Mouse (Mus musculus) midbrain, embryonic 13.5 days (tissue): Measurements from ENCODE around the gene Olfm3. TPM values are rescaled to one million over a fixed set of nuclear protein-coding genes. Genes with fewer than 3 reads are reported as not detected.
A peak's percentile ranks its signal among the peaks of the same experiment; 100 is the strongest.

ENCODE experiments used
- ATAC-seq: fragments of 200-750 bp; cut with Nextera tagmentation; 2 replicates; pipeline ENCODE4 v1.8.0; 2017; ENCODE audit warnings: mild to moderate bottlenecking, moderate TSS enrichment, moderate library complexity
- H3K27ac ChIP-seq: fragments of 300-500 bp; sonication (generic); 2 replicates; pipeline ENCODE4 v1.5.1; 2015; ENCODE audit warnings: inconsistent platforms, mild to moderate bottlenecking, moderate library complexity
- H3K27me3 ChIP-seq: fragments of 300-500 bp; sonication (generic); 2 replicates; pipeline ENCODE4 v1.6.1; 2015; ENCODE audit warnings: mild to moderate bottlenecking, inconsistent platforms
- H3K36me3 ChIP-seq: fragments of 300-500 bp; sonication (generic); 2 replicates; pipeline ENCODE4 v1.6.1; 2015; ENCODE audit warnings: mild to moderate bottlenecking, inconsistent platforms
- H3K4me1 ChIP-seq: fragments of 300-500 bp; sonication (generic); replicated peaks from 2 replicates; pipeline ENCODE4 v1.6.1; 2015; ENCODE audit warnings: inconsistent platforms
- H3K4me2 ChIP-seq: fragments of 300-500 bp; sonication (generic); replicated peaks from 2 replicates; pipeline ENCODE4 v1.6.1; 2015; ENCODE audit warnings: moderate library complexity, mild to moderate bottlenecking, inconsistent platforms
- H3K4me3 ChIP-seq: fragments of 300-500 bp; sonication (generic); replicated peaks from 2 replicates; pipeline ENCODE4 v1.5.1; 2015; ENCODE audit warnings: mild to moderate bottlenecking, inconsistent platforms
- H3K9ac ChIP-seq: fragments of 300-500 bp; sonication (generic); replicated peaks from 2 replicates; pipeline ENCODE4 v1.6.1; 2015; ENCODE audit warnings: mild to moderate bottlenecking, inconsistent platforms
- H3K9me3 ChIP-seq: fragments of 300-500 bp; sonication (generic); 2 replicates; pipeline ENCODE4 v1.6.1; 2016; ENCODE audit warnings: mild to moderate bottlenecking, inconsistent platforms
- WGBS: fragments of 180-500 bp; shearing (Covaris S2); methylation state at CpG from one replicate; pipeline ENCODE4 v1.1.7; 2015; 5-methylcytosine and 5-hydroxymethylcytosine counted together
- polyA plus RNA-seq: library from polyadenylated mRNA; unstranded; fragments of >200 nt; fragmentation: Nextera tagmentation; extraction: Ambion mirVana; gene quantifications from 2 replicates; pipeline ENCODE4 v1.2.1, GENCODE M21; 2015

Gene Olfm3
- polyA plus RNA-seq: 5.9 and 6.7 TPM in 2 replicates

DNA sequence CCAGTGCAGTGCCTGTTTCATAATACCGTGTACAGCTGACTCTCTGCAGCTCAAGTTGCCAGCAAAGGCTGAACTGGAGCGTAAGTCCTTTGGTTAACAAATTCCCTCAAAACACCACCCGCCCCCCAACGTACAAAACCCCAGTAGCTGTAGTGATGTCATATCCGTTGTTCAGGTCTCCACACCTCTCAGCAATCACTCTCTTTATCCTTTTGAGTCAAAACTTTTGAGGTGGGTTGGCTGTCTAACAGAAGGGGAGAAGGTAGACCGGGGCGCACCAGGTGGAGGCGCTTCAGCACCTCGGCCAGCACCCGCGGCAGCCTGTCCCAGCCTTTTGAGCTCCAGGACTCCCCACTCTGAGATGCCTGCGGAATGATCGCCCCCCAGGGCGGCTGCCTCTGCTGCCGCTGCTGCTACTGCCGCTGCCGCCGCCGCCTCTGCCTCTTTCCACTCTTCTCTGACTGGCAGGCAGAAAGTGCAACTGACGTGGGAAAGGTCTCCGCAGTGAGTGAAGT, at the start of gene Olfm3:
TSS of gene Olfm3 (plus strand) at position 155 of the 515 bp plus-strand sequence.
- H3K27ac ChIP-seq: peak within 1 kb of the TSS; percentile 63
- peak within 1 kb of the TSS; percentile 63 for H3K9ac ChIP-seq
- no peaks in the 10 kb centered on the region for H3K36me3 ChIP-seq
- peak; percentile 83 for ATAC-seq
- peak within 1 kb of the TSS; percentile 86 for H3K4me2 ChIP-seq
- WGBS: 3% methylated on average over 21 of the region's 21 CpGs
- peaks cover 6% of the 10 kb centered on the region; the same call in 1 of the 2 replicates for H3K4me1 ChIP-seq
- no peaks in the 10 kb centered on the region for H3K9me3 ChIP-seq
- no peaks in the 10 kb centered on the region for H3K27me3 ChIP-seq
- H3K4me3 ChIP-seq: peak within 1 kb of the TSS; percentile 50

DNA sequence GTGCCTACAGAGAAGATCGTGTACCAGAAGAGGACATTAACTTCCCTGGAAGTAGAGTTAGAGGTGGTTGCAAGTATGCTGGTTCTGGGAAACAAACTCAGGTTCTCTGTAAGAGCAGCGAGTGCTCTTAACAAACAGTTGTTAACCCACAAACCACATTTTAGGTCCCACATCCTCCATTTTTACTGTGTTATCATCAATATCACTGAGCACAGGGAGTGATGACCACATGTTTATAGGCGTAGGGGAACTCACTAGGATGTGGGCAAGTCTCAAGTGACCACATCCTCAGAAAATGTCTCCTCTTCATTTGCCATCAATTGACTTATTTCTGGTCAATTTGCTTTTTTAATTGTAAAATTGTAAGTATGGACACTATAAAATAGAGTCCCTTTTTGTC, 14.1 kb upstream of the Olfm3 start:
- no peak overlapping the region for H3K27ac ChIP-seq
- 87% methylated on average over 3 of the region's 3 CpGs for WGBS
- H3K27me3 ChIP-seq: no peaks in the 10 kb centered on the region

DNA sequence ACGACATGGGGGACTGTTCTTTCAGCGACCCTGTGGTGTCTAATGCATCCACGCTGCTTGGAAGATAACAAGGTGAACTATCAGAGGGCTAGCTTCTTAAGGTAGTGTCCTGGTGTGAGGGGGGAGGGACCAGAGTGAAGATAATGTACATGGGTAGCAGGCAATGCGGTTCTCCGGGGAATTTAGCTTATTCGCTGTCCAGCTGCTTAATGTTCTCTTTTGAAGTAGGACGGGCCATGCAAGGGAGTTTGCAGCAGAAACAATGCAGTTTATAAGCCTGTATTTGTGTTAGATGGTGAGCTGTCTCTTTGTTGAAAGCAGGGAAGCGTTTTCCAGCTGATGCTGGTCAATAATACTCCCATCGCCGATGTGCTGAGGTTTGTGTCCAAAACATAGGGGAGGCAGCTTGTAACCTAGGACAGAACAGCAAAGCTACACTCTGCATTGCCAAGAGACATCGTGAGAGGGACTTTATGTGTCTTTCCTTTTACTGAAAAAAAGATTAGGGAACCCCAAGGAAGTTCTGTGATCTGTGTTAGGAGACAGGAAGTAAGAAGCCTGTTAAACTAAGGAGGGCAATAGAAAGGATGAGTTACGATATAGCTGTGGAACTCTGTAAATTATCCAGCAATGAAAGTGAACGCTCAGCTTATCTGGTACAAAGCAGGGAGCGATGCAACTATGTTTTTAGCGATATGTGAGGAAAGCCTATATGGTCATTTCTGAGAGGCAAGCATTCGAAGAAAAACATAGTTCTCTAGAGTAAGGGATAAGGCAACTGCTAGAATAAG, 950 bp downstream of the Olfm3 start:
- Histone ChIP-seq H3K4me3 (peak overlapping the region; percentile 50), H3K9ac (peak overlapping the region; percentile 63), H3K4me1 (peaks cover 6% of the 10 kb centered on the region; the same call in 1 of the 2 replicates), H3K27me3 (no peaks in the 10 kb centered on the region), H3K27ac (peak overlapping the region; percentile 57; the same call in 1 of the 2 replicates), H3K36me3 (no peaks in the 10 kb centered on the region), H3K9me3 (no peaks in the 10 kb centered on the region), H3K4me2 (peak overlapping the region; percentile 86)
- WGBS: 16% methylated on average over 16 of the region's 16 CpGs
- ATAC-seq: peak; percentile 80

More for the DNA sequence above, 14.1 kb upstream of the Olfm3 start:
- Histone ChIP-seq H3K4me2 (no peak overlapping the region), H3K9ac (no peak overlapping the region), H3K4me1 (no peaks in the 10 kb centered on the region), H3K4me3 (no peak overlapping the region), H3K9me3 (no peaks in the 10 kb centered on the region), H3K36me3 (no peaks in the 10 kb centered on the region)
- no peak for ATAC-seq

DNA sequence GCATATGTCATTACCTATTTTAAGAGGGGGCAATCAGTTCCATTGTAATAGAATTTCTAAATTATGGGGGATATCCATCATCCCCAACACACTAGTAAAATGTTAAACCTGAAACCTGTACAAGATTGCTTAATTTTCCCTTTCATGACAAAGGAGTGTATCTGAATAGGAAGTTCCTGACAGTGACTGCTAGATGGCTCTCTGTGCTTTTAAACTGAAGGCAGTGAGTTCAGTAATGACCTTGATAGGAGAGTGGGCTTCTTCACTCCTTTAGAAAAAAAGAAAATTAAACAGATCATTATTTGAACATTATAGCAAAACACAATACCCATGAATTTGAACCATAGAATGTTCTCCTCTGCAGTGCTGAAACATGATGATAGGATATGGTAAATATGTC, 3.7 kb downstream of the Olfm3 start:
- H3K9ac ChIP-seq: no peak overlapping the region
- no peaks in the 10 kb centered on the region for H3K27me3 ChIP-seq
- no peak overlapping the region for H3K4me3 ChIP-seq
- no peaks in the 10 kb centered on the region for H3K36me3 ChIP-seq
- H3K4me2 ChIP-seq: no peak overlapping the region
- H3K9me3 ChIP-seq: no peaks in the 10 kb centered on the region
- peaks cover 6% of the 10 kb centered on the region; the same call in 1 of the 2 replicates for H3K4me1 ChIP-seq
- no peak overlapping the region for H3K27ac ChIP-seq
- ATAC-seq: no peak

GRCm38 (mm10) chr3:114908846-114909245, 5.0 kb downstream of the Olfm3 start:
- Histone ChIP-seq H3K4me1 (peaks cover 6% of the 10 kb centered on the region; the same call in 1 of the 2 replicates), H3K27me3 (no peaks in the 10 kb centered on the region), H3K9ac (no peak overlapping the region), H3K4me2 (no peak overlapping the region), H3K36me3 (no peaks in the 10 kb centered on the region), H3K4me3 (no peak overlapping the region), H3K27ac (no peak overlapping the region), H3K9me3 (no peaks in the 10 kb centered on the region)
- ATAC-seq: no peak
- 87% methylated on average over 3 of the region's 3 CpGs for WGBS

- no peak overlapping the region for H3K9ac ChIP-seq
- H3K9me3 ChIP-seq: no peaks in the 10 kb centered on the region
- WGBS: 93% methylated on average over 3 of the region's 3 CpGs
- no peaks in the 10 kb centered on the region for H3K4me1 ChIP-seq
- no peak for ATAC-seq
- no peaks in the 10 kb centered on the region for H3K27me3 ChIP-seq
- H3K27ac ChIP-seq: no peak overlapping the region
- no peak overlapping the region for H3K4me2 ChIP-seq
- H3K36me3 ChIP-seq: no peaks in the 10 kb centered on the region
- H3K4me3 ChIP-seq: no peak overlapping the region
These were observed 16.2 kb downstream of the Olfm3 start for GRCm38 (mm10) chr3:114920102-114920501.

- H3K9me3 ChIP-seq: no peaks in the 10 kb centered on the region
- ATAC-seq: no peak
- H3K4me3 ChIP-seq: no peak overlapping the region
- no peaks in the 10 kb centered on the region for H3K4me1 ChIP-seq
- no peaks in the 10 kb centered on the region for H3K27me3 ChIP-seq
- no peak overlapping the region for H3K9ac ChIP-seq
- H3K36me3 ChIP-seq: no peaks in the 10 kb centered on the region
- H3K27ac ChIP-seq: no peak overlapping the region
- 73% methylated on average over 4 of the region's 4 CpGs for WGBS
- no peak overlapping the region for H3K4me2 ChIP-seq
These were observed 25.7 kb downstream of the Olfm3 start for GRCm38 (mm10) chr3:114929605-114930004.

- Histone ChIP-seq H3K9ac (no peak overlapping the region), H3K4me3 (no peak overlapping the region), H3K36me3 (no peaks in the 10 kb centered on the region), H3K4me1 (no peaks in the 10 kb centered on the region), H3K9me3 (no peaks in the 10 kb centered on the region), H3K27me3 (no peaks in the 10 kb centered on the region), H3K4me2 (no peak overlapping the region), H3K27ac (no peak overlapping the region)
- WGBS: 82% methylated on average over 2 of the region's 2 CpGs
- no peak for ATAC-seq
These were observed 26.5 kb downstream of the Olfm3 start for GRCm38 (mm10) chr3:114930336-114930735.

GRCm38 (mm10) chr3:114930796-114931195, 26.9 kb downstream of the Olfm3 start:
- no peak overlapping the region for H3K27ac ChIP-seq
- H3K9me3 ChIP-seq: no peaks in the 10 kb centered on the region
- H3K27me3 ChIP-seq: no peaks in the 10 kb centered on the region
- 88% methylated on average over 2 of the region's 2 CpGs for WGBS
- H3K4me2 ChIP-seq: no peak overlapping the region
- H3K4me1 ChIP-seq: no peaks in the 10 kb centered on the region
- H3K36me3 ChIP-seq: no peaks in the 10 kb centered on the region
- ATAC-seq: no peak
- no peak overlapping the region for H3K4me3 ChIP-seq
- no peak overlapping the region for H3K9ac ChIP-seq

DNA sequence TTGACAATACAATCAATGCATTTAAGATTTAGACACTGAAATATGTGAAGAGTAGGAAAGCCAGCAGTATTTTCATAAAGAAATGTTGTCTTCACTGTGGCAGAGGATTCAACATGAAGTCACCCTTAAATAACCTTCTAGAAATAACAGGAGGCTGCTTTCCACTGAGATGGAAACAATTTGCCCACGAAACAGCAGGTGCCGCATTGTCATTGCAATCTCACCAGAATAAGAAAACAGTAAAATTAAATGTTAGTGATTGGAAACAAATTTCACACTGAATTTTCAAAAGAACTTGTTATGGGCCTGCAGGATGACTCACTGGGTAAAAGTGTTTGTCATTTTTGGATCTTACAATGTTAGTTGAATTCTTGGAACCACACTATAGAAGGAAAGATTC, 29.0 kb downstream of the Olfm3 start:
- Histone ChIP-seq H3K27me3 (no peaks in the 10 kb centered on the region), H3K36me3 (no peaks in the 10 kb centered on the region), H3K27ac (no peak overlapping the region), H3K4me1 (no peaks in the 10 kb centered on the region), H3K9me3 (no peaks in the 10 kb centered on the region), H3K4me2 (no peak overlapping the region), H3K4me3 (no peak overlapping the region), H3K9ac (no peak overlapping the region)
- ATAC-seq: no peak
- WGBS: 85% methylated on average over 2 of the region's 2 CpGs

- H3K4me2 ChIP-seq: no peak overlapping the region
- H3K36me3 ChIP-seq: no peaks in the 10 kb centered on the region
- H3K27me3 ChIP-seq: no peaks in the 10 kb centered on the region
- no peak overlapping the region for H3K4me3 ChIP-seq
- no peak overlapping the region for H3K27ac ChIP-seq
- H3K9me3 ChIP-seq: no peaks in the 10 kb centered on the region
- peaks cover 6% of the 10 kb centered on the region; the same call in 1 of the 2 replicates for H3K4me1 ChIP-seq
- H3K9ac ChIP-seq: no peak overlapping the region
- ATAC-seq: no peak
These were observed 51.0 kb downstream of the Olfm3 start for GRCm38 (mm10) chr3:114954904-114955303.

GRCm38 (mm10) chr3:114959311-114959967, 55.6 kb downstream of the Olfm3 start:
- peak; percentile 62 for ATAC-seq
- no peak overlapping the region for H3K4me2 ChIP-seq
- no peaks in the 10 kb centered on the region for H3K9me3 ChIP-seq
- 38% methylated on average over 7 of the region's 7 CpGs for WGBS
- no peak overlapping the region for H3K9ac ChIP-seq
- no peaks in the 10 kb centered on the region for H3K27me3 ChIP-seq
- H3K4me1 ChIP-seq: peaks cover 6% of the 10 kb centered on the region; the same call in 1 of the 2 replicates
- no peaks in the 10 kb centered on the region for H3K36me3 ChIP-seq
- H3K4me3 ChIP-seq: no peak overlapping the region
- H3K27ac ChIP-seq: no peak overlapping the region
